Mouse (Mus musculus): ENCODE measurements around the gene A730046J19Rik. TPM values are rescaled to one million over a fixed set of nuclear protein-coding genes. Genes with fewer than 3 reads are reported as not detected.

The A730046J19Rik gene
- 0.04 and 0.08 TPM in 2 replicates for polyA plus RNA-seq (2015; fragmentation: Nextera tagmentation; extraction: Ambion mirVana)

GRCm38 (mm10) chrX:144153523-144153922, at the start of gene A730046J19Rik:
Gene A730046J19Rik, plus strand, starts transcription at chrX:144153695.
- DNase-seq (ENCODE audit: low spot score) (peak; percentile 7), ATAC-seq (replicated peaks; ENCODE audit: low FRiP score, low read depth) (no peak)
- Histone ChIP-seq H3K36me3 (ENCODE audit: insufficient read depth, low read length) (no peaks in the 10 kb centered on the region), H3K27me3 (ENCODE audit: insufficient read depth, low read length) (no peaks in the 10 kb centered on the region), H3K4me3 (replicated peaks; ENCODE audit: low read depth, low read length) (peak within 1 kb of the TSS; percentile 15; the same call in 1 of the 2 replicates), H3K4me1 (replicated peaks; ENCODE audit: insufficient read depth, low read length) (no peaks in the 10 kb centered on the region), H3K9ac (ENCODE audit: low read depth, low read length) (no peak within 1 kb of the TSS), H3K9me3 (replicated peaks; ENCODE audit: low read length) (no peaks in the 10 kb centered on the region), H3K4me2 (ENCODE audit: low read length) (peak within 1 kb of the TSS; percentile 46), H3K27ac (no peak within 1 kb of the TSS)
- WGBS, result 35% methylated on average over 8 of the region's 8 CpGs
- no peak for TF ChIP-seq CTCF (IDR thresholded peaks at IDR 0.05; ENCODE audit: low read depth)

DNA sequence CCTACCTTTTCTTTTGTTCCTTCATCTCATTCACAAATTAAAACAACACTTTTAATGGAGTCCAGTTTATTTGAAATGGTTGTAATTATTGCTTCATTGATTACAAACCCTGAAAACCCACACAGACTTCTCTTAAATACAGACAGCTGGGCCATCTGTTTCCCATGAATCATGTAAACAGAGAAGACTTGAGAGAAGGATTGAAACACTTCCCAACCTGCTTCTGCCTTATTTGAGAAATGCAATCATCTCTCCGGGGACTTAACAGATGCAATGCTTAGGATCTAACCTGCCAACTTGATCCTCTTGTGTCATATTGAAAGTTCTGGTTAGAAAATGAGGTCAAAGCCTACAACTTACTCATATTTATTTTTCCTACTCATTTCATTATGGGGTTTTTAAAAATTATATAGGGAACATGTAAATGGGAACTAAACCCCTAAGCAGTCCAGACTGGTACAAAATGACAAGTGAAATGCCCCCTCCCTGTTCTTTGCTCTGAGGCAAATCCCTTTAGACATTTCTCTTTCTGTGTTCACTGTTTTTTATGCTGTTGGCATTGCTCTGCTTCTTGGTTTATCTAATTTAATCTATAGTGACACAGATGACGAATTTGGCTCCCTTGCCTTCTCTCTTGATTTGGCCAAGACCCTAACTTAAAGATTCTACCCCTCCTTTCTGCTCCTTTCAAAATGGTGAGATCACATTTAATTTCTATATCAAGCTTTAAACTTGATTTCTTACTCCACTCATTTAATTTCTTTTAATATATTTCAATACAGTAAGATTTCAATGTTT, 48.7 kb upstream of the A730046J19Rik start:
- no peak for TF ChIP-seq CTCF (IDR thresholded peaks at IDR 0.05; ENCODE audit: low read depth)
- no peaks in the 10 kb centered on the region for H3K9me3 ChIP-seq (replicated peaks; ENCODE audit: low read length)
- WGBS, result 68% methylated on average over 2 of the region's 2 CpGs

DNA sequence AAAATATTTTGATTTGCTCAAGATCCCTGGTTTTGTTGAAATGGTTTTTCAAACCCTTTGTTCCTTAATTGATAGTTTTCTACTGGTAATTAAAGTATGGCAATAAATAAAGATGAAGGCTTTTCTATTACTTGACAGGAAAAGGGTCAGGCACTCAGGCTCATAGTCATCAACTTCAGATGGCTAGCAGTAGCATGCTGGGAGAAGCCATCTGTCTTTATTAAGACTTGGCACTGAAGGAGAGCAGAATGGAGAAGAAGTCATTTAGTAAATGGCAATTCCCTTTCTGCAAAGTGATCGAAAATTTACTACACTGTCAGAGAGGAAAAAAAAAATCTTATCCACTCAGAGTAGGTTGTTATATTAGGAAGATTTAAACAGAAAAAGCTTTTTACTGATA, 17.2 kb upstream of the A730046J19Rik start:
- Histone ChIP-seq H3K36me3 (ENCODE audit: insufficient read depth, low read length) (no peaks in the 10 kb centered on the region), H3K4me2 (ENCODE audit: low read length) (no peak overlapping the region), H3K27me3 (ENCODE audit: insufficient read depth, low read length) (no peaks in the 10 kb centered on the region), H3K27ac (no peak overlapping the region), H3K9me3 (replicated peaks; ENCODE audit: low read length) (no peaks in the 10 kb centered on the region), H3K4me1 (replicated peaks; ENCODE audit: insufficient read depth, low read length) (no peaks in the 10 kb centered on the region), H3K9ac (ENCODE audit: low read depth, low read length) (no peak overlapping the region), H3K4me3 (replicated peaks; ENCODE audit: low read depth, low read length) (no peak overlapping the region)
- WGBS, result 46% methylated on average over 1 of the region's 1 CpGs
- DNase-seq (ENCODE audit: low spot score) (no peak), ATAC-seq (replicated peaks; ENCODE audit: low FRiP score, low read depth) (no peak)
- TF ChIP-seq CTCF (IDR thresholded peaks at IDR 0.05; ENCODE audit: low read depth), result no peak

More for the DNA sequence above, 48.7 kb upstream of the A730046J19Rik start:
- ATAC-seq (replicated peaks; ENCODE audit: low FRiP score, low read depth), result no peak
- Histone ChIP-seq H3K9ac (ENCODE audit: low read depth, low read length) (no peak overlapping the region), H3K27me3 (ENCODE audit: insufficient read depth, low read length) (no peaks in the 10 kb centered on the region), H3K4me2 (ENCODE audit: low read length) (no peak overlapping the region), H3K4me1 (replicated peaks; ENCODE audit: insufficient read depth, low read length) (no peaks in the 10 kb centered on the region), H3K27ac (no peak overlapping the region), H3K36me3 (ENCODE audit: insufficient read depth, low read length) (no peaks in the 10 kb centered on the region), H3K4me3 (replicated peaks; ENCODE audit: low read depth, low read length) (no peak overlapping the region)
- DNase-seq (ENCODE audit: low spot score), result no peak

DNA sequence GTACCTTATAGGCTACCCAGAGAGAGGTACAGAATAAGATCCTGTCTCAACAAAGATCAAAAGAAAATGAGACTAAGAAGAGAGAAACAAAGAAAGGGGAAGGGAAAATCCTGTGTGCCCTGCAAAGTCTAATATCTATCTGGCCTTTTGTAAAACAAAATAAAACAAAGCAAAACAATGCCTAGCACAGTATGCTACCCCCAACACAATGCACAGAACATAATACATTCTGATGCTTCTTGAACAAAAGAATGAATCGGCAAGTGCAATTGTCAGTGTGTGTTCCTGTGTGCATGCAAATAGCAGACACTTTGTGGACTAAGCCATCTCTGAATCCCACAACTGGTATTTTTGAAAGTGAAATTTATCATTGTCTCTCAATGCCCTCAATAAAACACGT, 3.5 kb upstream of the A730046J19Rik start:
- H3K27ac ChIP-seq, result no peak overlapping the region
- no peak for TF ChIP-seq CTCF (IDR thresholded peaks at IDR 0.05; ENCODE audit: low read depth)
- H3K4me2 ChIP-seq (ENCODE audit: low read length), result no peak overlapping the region
- no peaks in the 10 kb centered on the region for H3K27me3 ChIP-seq (ENCODE audit: insufficient read depth, low read length)
- H3K4me3 ChIP-seq (replicated peaks; ENCODE audit: low read depth, low read length), result no peak overlapping the region
- DNase-seq (ENCODE audit: low spot score) (no peak), ATAC-seq (replicated peaks; ENCODE audit: low FRiP score, low read depth) (no peak)
- H3K36me3 ChIP-seq (ENCODE audit: insufficient read depth, low read length), result no peaks in the 10 kb centered on the region
- H3K4me1 ChIP-seq (replicated peaks; ENCODE audit: insufficient read depth, low read length), result no peaks in the 10 kb centered on the region
- H3K9me3 ChIP-seq (replicated peaks; ENCODE audit: low read length), result no peaks in the 10 kb centered on the region
- H3K9ac ChIP-seq (ENCODE audit: low read depth, low read length), result no peak overlapping the region
- WGBS, result 84% methylated on average over 2 of the region's 2 CpGs

- H3K4me1 ChIP-seq (replicated peaks; ENCODE audit: insufficient read depth, low read length), result no peaks in the 10 kb centered on the region
- H3K27me3 ChIP-seq (ENCODE audit: insufficient read depth, low read length), result no peaks in the 10 kb centered on the region
- 28% methylated on average over 7 of the region's 7 CpGs for WGBS
- H3K4me3 ChIP-seq (replicated peaks; ENCODE audit: low read depth, low read length), result peak overlapping the region; percentile 15; the same call in 1 of the 2 replicates
- DNase-seq (ENCODE audit: low spot score) (no peak), ATAC-seq (replicated peaks; ENCODE audit: low FRiP score, low read depth) (no peak)
- no peak overlapping the region for H3K9ac ChIP-seq (ENCODE audit: low read depth, low read length)
- H3K4me2 ChIP-seq (ENCODE audit: low read length), result peak overlapping the region; percentile 46
- H3K9me3 ChIP-seq (replicated peaks; ENCODE audit: low read length), result no peaks in the 10 kb centered on the region
- no peak overlapping the region for H3K27ac ChIP-seq
- TF ChIP-seq CTCF (IDR thresholded peaks at IDR 0.05; ENCODE audit: low read depth), result no peak
- H3K36me3 ChIP-seq (ENCODE audit: insufficient read depth, low read length), result no peaks in the 10 kb centered on the region
These were observed 616 bp downstream of the A730046J19Rik start for GRCm38 (mm10) chrX:144154111-144154510.

DNA sequence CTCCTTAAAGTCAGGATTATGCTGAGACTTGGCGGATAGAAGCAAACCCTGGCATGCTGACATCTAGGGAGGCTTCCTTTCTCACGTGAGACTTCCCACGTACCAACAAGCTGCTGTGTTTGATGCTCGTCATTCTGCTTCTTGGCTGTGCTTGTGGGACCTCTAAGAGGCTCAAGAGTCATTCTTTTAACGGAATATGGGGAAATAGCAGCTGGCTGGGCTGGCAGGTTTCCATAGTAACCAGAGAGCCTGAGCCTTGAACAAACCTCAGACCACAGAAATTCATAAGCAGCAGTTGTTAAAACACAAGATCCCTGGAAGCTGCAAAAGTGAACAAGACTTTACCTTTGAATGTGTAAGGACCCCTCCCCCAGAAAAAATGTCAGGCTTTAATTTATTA, 9.4 kb downstream of the A730046J19Rik start:
- no peaks in the 10 kb centered on the region for H3K36me3 ChIP-seq (ENCODE audit: insufficient read depth, low read length)
- H3K27ac ChIP-seq, result no peak overlapping the region
- no peak for TF ChIP-seq CTCF (IDR thresholded peaks at IDR 0.05; ENCODE audit: low read depth)
- H3K4me1 ChIP-seq (replicated peaks; ENCODE audit: insufficient read depth, low read length), result no peaks in the 10 kb centered on the region
- no peaks in the 10 kb centered on the region for H3K9me3 ChIP-seq (replicated peaks; ENCODE audit: low read length)
- DNase-seq (ENCODE audit: low spot score) (no peak), ATAC-seq (replicated peaks; ENCODE audit: low FRiP score, low read depth) (no peak)
- H3K4me2 ChIP-seq (ENCODE audit: low read length), result no peak overlapping the region
- WGBS, result 48% methylated on average over 5 of the region's 5 CpGs
- no peak overlapping the region for H3K4me3 ChIP-seq (replicated peaks; ENCODE audit: low read depth, low read length)
- no peaks in the 10 kb centered on the region for H3K27me3 ChIP-seq (ENCODE audit: insufficient read depth, low read length)
- H3K9ac ChIP-seq (ENCODE audit: low read depth, low read length), result no peak overlapping the region

Other genes with a start within 250 kb of the A730046J19Rik start
- 2.0 and 2.7 TPM in 2 replicates for gene Dcx, start 220.4 kb upstream of the A730046J19Rik start, polyA plus RNA-seq (2015; fragmentation: Nextera tagmentation; extraction: Ambion mirVana)
- 15.0 and 15.7 TPM in 2 replicates for gene Alg13, start 164.1 kb downstream of the A730046J19Rik start, polyA plus RNA-seq (2015; fragmentation: Nextera tagmentation; extraction: Ambion mirVana)